Mouse (Mus musculus) neural tube, embryonic 12.5 days (tissue): ENCODE results near the gene Apc2. TPM values are rescaled to one million over a fixed set of nuclear protein-coding genes. Genes with fewer than 3 reads are reported as not detected.

Experiments
- ATAC-seq: fragments of 200-750 bp; cut with Nextera tagmentation; 2 replicates; pipeline ENCODE4 v1.8.0; 2017; ENCODE audit warnings: low read depth, mild to moderate bottlenecking, moderate TSS enrichment, moderate library complexity; ENCODE audit not compliant: low FRiP score
- H3K27ac ChIP-seq: fragments of 300-500 bp; sonication (generic); 2 replicates; pipeline ENCODE4 v1.5.1; 2016
- H3K27me3 ChIP-seq: fragments of 300-500 bp; sonication (generic); replicated peaks from 2 replicates; pipeline ENCODE4 v1.6.1; 2016; ENCODE audit warnings: mild to moderate bottlenecking
- H3K36me3 ChIP-seq: fragments of 300-500 bp; sonication (generic); 2 replicates; pipeline ENCODE4 v1.6.1; 2016; ENCODE audit warnings: mild to moderate bottlenecking
- H3K4me1 ChIP-seq: fragments of 300-500 bp; sonication (generic); 2 replicates; pipeline ENCODE4 v1.6.1; 2016
- H3K4me2 ChIP-seq: fragments of 300-500 bp; sonication (generic); replicated peaks from 2 replicates; pipeline ENCODE4 v1.6.1; 2016; ENCODE audit warnings: mild to moderate bottlenecking
- H3K4me3 ChIP-seq: fragments of 300-500 bp; sonication (generic); 2 replicates; pipeline ENCODE4 v1.5.1; 2016
- H3K9ac ChIP-seq: fragments of 300-500 bp; sonication (generic); 2 replicates; pipeline ENCODE4 v1.6.1; 2016; ENCODE audit warnings: mild to moderate bottlenecking
- H3K9me3 ChIP-seq: fragments of 300-500 bp; sonication (generic); 2 replicates; pipeline ENCODE4 v1.6.1; 2016; ENCODE audit warnings: mild to moderate bottlenecking
- WGBS: fragments of 180-500 bp; shearing (Covaris S2); methylation state at CpG from one replicate; pipeline ENCODE4 v1.1.7; 2016; 5-methylcytosine and 5-hydroxymethylcytosine counted together
- polyA plus RNA-seq: library from polyadenylated mRNA; unstranded; fragments of >200 nt; fragmentation: Nextera tagmentation; extraction: Ambion mirVana; gene quantifications from 2 replicates; pipeline ENCODE4 v1.2.1, GENCODE M21; 2016

Apc2 gene
- polyA plus RNA-seq, 1 experiment from 2014 or later: 175 TPM

DNA sequence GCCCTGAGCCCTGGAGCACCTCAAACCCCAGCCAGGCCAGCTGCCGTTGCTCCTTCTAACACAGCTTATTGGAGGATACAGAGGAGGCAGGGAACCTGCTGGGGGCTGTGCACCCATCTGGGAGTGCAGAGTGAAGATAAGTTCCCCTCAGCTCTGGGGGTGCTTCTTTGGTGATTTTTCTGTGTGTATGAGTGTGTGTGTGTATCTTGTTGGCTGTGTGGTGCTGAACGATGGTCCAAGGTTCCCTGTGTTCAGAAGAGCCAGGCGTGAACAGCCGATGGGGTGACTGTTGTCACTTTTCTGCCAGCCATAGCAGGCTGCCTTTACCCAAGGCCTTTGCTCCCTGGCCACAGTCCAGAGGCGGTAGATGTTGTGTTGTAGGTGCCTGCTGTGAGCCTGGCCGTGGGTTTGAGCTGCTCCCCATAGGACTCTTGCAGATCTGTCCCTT is 25.0 kb upstream of the Apc2 start:
- WGBS: 83% methylated on average over 6 of the region's 6 CpGs
- Histone ChIP-seq H3K9ac (0 out of 2 replicates have a peak overlapping the region, but pooled peaks have one; percentile 18), H3K27me3 (no peaks in the 10 kb centered on the region), H3K4me3 (no peak overlapping the region), H3K27ac (no peak overlapping the region), H3K4me1 (peaks cover 51% of the 10 kb centered on the region), H3K9me3 (no peaks in the 10 kb centered on the region), H3K4me2 (no peak overlapping the region; the same call in 1 of the 2 replicates), H3K36me3 (peaks cover 45% of the 10 kb centered on the region)
- ATAC-seq: no peak

DNA sequence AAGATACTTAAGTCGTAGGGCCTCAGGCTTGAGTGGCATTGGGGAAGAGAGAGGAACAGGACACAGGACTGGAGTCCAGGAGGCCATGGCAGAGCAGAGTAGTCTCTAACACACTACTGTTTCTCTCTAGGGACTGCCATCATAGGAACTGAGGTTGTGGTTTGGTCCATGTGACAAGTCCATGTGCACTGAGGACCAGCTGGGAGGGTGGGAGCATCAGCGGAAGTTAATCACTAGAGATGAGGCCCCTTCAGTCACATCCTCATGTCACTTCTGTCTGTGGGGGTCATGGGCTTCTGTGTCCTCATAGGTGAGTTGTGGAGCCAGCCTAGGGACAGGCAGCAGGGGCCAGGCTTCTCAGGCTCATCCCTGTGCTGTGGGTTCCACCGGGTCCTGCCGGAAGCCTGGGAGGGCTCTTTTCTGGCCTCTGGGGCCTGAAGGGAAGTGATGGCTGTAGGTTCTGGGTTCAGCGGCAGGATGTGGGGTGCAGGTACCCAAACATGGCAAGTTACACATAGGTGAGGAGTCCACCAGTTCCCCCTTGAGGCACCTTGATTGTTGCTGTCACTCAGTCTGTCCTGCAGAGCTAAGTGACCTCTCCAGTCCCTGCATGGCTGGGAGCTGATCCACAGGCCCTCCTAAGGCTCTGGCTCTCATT is 24.5 kb upstream of the Apc2 start:
- 0 out of 2 replicates have a peak overlapping the region, but pooled peaks have one; percentile 18 for H3K9ac ChIP-seq
- no peak for ATAC-seq
- WGBS: 87% methylated on average over 5 of the region's 5 CpGs
- H3K4me1 ChIP-seq: peaks cover 45% of the 10 kb centered on the region
- H3K4me2 ChIP-seq: no peak overlapping the region
- no peaks in the 10 kb centered on the region for H3K27me3 ChIP-seq
- no peak overlapping the region for H3K27ac ChIP-seq
- peaks cover 51% of the 10 kb centered on the region for H3K36me3 ChIP-seq
- H3K4me3 ChIP-seq: no peak overlapping the region
- no peaks in the 10 kb centered on the region for H3K9me3 ChIP-seq

DNA sequence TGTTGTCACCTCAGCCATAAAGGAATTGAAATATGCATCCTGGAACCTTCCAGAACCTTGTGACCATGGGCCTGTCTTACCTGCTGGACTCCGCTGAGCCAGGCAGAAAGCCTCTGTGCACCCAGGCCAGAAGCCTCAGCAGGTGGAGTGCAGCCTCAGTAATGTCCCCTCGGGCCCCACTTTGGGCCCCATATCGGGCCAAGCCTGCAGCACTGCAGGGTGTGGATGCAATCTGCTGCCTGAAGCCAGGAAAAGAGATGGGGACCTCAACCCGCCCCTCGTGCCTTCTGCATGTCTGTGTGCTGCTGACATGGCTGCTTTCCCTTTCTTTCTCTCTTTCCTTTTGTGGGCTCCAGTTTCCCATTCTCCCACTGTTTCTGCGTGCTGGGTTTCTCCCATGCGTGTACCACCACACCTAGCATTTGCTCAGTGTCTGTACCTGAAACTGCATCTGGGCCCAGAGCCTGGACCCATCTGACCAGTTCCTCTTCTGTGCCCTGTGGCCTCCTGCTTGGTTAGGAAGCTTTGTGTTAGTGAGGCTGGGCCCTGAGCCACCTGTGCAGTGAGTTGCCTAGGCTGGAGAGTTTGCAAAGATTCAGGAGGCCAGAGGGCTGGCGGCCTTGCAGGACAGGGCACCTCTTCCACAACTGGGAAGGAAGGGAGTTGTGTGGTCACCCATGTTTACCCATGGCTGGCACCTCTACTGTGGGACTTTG is 23.7 kb upstream of the Apc2 start:
- H3K9ac ChIP-seq: no peak overlapping the region
- ATAC-seq: no peak
- H3K4me1 ChIP-seq: peaks cover 39% of the 10 kb centered on the region
- no peak overlapping the region for H3K4me2 ChIP-seq
- no peak overlapping the region; the same call in 1 of the 2 replicates for H3K4me3 ChIP-seq
- no peaks in the 10 kb centered on the region for H3K9me3 ChIP-seq
- H3K27ac ChIP-seq: no peak overlapping the region
- peaks cover 57% of the 10 kb centered on the region for H3K36me3 ChIP-seq
- no peaks in the 10 kb centered on the region for H3K27me3 ChIP-seq
- 91% methylated on average over 8 of the region's 8 CpGs for WGBS

DNA sequence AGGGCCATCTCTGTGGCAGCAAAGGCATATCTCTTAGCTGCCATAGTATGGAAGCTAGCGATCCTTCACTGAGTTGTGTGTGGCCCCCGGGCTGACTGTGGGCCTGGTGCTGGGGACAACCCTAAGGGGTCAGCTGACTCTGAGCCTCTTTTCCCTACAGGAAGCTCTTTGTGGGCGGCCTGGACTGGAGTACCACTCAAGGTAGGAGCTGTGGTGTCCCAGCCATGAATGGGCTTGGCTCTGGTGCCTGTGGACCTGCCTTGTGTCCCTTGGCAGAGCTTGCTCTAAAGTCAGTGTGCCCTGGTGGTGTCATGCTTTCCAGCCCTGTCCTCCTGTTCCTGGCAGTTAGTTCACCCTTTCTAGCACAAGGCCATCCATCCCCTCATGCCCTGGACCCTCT is 21.9 kb upstream of the Apc2 start:
- Histone ChIP-seq H3K4me1 (peaks cover 21% of the 10 kb centered on the region), H3K27ac (no peak overlapping the region), H3K9me3 (no peaks in the 10 kb centered on the region), H3K4me3 (no peak overlapping the region), H3K27me3 (no peaks in the 10 kb centered on the region), H3K9ac (no peak overlapping the region), H3K36me3 (peaks cover 68% of the 10 kb centered on the region), H3K4me2 (no peak overlapping the region)
- ATAC-seq: no peak
- 87% methylated on average over 3 of the region's 3 CpGs for WGBS

DNA sequence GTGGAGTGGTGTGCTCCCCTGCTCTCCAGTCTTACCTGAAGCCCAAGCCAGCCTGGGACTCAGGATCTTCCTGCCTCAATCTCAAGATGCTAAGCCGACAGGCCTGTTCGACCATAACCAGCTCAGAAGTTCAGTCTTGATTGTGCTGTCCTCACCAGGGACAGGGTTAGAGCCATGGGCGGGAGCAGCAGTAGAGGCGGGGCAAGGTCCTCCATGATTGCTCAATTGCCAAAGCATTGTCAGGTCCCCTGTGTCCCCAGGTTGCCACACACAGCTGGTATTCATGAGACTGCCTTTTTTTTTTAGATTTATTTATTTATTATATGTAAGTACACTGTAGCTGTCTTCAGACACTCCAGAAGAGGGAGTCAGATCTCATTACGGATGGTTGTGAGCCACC is 19.5 kb upstream of the Apc2 start:
- H3K4me3 ChIP-seq: no peak overlapping the region
- H3K4me1 ChIP-seq: peaks cover 15% of the 10 kb centered on the region
- H3K27me3 ChIP-seq: no peaks in the 10 kb centered on the region
- no peak overlapping the region for H3K4me2 ChIP-seq
- no peak overlapping the region for H3K27ac ChIP-seq
- H3K9me3 ChIP-seq: no peaks in the 10 kb centered on the region
- no peak overlapping the region for H3K9ac ChIP-seq
- peaks cover 86% of the 10 kb centered on the region for H3K36me3 ChIP-seq
- 88% methylated on average over 5 of the region's 5 CpGs for WGBS
- ATAC-seq: no peak

DNA sequence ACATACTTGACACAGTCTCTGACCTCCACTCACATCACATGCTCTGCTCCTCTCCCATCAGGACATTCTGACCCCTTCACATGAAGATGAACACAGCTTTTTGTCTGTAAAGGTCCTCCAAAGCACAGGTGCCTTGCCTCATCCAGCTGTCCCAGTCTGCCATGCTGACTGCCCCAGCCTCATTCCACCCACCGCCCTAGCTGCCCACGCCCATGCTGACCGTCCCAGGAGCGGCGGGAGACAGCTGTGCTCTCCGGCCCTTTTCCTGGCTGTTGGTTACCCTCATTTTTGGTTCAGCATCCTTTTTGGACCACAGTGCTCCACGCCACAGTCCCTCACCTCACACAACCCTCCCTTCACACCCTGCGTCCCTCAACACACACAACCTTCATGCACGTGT is 17.4 kb upstream of the Apc2 start:
- no peaks in the 10 kb centered on the region for H3K9me3 ChIP-seq
- peaks cover 13% of the 10 kb centered on the region for H3K4me1 ChIP-seq
- H3K4me2 ChIP-seq: no peak overlapping the region
- no peak overlapping the region for H3K27ac ChIP-seq
- H3K9ac ChIP-seq: no peak overlapping the region
- no peak for ATAC-seq
- H3K4me3 ChIP-seq: no peak overlapping the region
- H3K36me3 ChIP-seq: peaks cover 93% of the 10 kb centered on the region
- no peaks in the 10 kb centered on the region for H3K27me3 ChIP-seq
- WGBS: 96% methylated on average over 9 of the region's 9 CpGs

DNA sequence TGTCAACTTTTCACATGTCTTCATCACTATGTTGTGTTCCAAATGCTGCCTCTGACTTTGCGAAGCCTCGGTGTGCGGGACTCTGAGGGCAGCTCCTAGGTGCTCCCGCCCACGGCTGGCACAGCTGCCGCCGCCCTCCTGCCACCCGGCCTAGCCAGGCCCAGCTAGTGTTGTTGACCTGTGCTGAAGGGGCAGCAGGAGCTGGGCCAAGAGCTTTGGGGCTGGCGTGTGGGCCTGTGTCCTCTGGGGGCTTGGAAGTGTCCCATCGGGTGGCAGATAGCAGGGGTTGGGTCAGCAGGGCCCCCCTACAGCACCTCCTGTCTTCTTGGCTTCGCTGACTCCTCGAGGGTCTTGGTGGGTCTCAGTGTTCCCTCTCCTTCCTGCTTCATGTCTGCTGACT is 16.5 kb upstream of the Apc2 start:
- Histone ChIP-seq H3K4me2 (no peak overlapping the region), H3K9ac (no peak overlapping the region), H3K27ac (no peak overlapping the region), H3K4me1 (peaks cover 13% of the 10 kb centered on the region), H3K36me3 (peaks cover 93% of the 10 kb centered on the region), H3K27me3 (no peaks in the 10 kb centered on the region), H3K4me3 (no peak overlapping the region), H3K9me3 (no peaks in the 10 kb centered on the region)
- 92% methylated on average over 12 of the region's 12 CpGs for WGBS
- no peak for ATAC-seq

DNA sequence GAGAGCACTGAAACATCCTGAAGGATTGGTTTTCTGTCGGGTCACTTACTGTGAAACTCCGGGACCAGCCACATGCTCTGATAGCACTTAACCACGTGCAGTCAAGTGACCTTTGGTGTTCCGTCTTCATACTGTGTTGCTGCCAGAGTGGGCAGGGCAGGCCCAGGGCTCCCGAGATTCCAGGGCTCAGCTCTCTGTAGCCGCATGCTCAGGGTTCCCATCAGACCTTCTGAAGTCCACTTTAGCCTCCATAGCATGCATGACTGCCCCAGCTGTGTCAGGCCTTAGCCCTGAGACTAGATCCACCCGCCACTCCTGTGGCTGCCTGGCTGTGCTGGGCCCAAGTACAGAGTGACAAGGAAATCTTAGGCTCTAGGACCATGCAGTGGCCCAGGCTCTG is 14.5 kb upstream of the Apc2 start:
- no peak overlapping the region for H3K27ac ChIP-seq
- peaks cover 13% of the 10 kb centered on the region for H3K4me1 ChIP-seq
- H3K9me3 ChIP-seq: no peaks in the 10 kb centered on the region
- peaks cover 95% of the 10 kb centered on the region for H3K36me3 ChIP-seq
- WGBS: 86% methylated on average over 7 of the region's 7 CpGs
- H3K27me3 ChIP-seq: no peaks in the 10 kb centered on the region
- H3K9ac ChIP-seq: no peak overlapping the region
- no peak overlapping the region; the same call in 1 of the 2 replicates for H3K4me2 ChIP-seq
- H3K4me3 ChIP-seq: no peak overlapping the region
- ATAC-seq: no peak

DNA sequence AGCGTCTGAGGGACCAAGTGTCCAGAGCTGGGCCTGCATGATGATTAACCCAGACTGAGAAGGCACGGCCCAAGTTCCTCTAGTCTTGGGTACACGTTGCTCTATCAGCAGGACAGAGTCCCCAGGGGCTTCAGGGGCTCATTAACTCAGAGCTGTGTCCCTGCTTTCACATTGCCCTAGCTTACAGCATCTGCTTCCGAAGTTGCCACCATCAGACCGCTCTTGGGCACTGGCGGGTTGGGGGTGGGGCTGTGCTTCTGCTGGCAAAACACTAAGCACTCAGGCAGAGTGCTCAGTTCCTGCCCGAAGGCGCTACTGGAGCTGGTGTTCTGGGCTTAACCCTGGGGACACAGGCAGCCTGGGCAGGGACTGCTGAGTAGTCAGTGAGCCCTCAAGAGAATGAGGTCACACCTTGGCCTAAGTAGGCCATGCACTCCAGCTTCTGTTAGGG is 13.8 kb upstream of the Apc2 start:
- H3K4me2 ChIP-seq: no peak overlapping the region
- no peak overlapping the region for H3K9ac ChIP-seq
- peaks cover 13% of the 10 kb centered on the region for H3K4me1 ChIP-seq
- no peaks in the 10 kb centered on the region for H3K9me3 ChIP-seq
- peak; percentile 54; the same call in 1 of the 2 replicates for ATAC-seq
- H3K27me3 ChIP-seq: no peaks in the 10 kb centered on the region
- WGBS: 63% methylated on average over 8 of the region's 8 CpGs
- H3K4me3 ChIP-seq: no peak overlapping the region
- peaks cover 95% of the 10 kb centered on the region for H3K36me3 ChIP-seq
- no peak overlapping the region for H3K27ac ChIP-seq

DNA sequence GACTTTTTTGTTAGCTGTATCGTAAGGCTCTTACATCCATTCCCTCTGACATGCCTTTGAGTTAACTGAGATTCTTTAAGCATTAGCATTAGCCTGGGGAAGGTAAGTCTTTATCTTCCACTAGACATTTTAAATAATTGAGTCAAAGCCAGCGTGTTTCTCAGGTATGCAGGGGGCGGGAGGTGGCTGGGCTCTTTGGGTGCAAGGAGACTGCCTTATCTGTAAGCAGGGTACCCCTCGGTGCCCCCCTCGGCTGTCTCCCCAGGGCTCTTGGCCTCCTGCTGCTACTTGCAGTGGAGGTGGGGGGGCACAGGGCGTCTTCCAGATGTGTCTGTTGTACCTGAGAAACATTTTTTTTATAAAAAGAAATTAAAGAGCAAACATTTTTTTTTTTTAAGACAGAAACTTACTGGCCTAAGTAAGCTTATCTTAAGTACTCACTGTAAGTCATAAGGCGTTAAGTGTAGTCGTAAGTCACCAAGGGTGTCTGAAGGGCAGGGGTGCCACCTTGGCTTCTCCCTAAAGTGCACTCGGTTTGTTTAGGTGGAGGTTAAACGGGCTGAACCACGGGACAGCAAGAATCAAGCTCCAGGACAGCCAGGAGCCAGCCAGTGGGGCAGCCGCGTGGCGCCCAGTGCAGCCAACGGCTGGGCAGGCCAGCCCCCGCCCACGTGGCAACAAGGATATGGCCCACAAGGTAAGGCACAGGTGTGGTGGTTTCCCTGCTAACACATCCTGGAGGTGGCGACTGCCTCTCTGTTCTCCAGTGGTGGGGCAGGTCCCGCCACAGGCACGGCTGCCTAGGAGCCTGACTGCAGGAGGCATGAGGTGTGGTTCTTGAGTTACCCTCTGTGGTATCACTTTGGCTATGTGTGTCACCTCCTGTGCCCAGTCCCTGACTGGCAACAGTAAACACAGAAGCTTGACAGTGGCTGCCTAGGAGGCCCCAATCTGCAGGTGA is 13.0 kb upstream of the Apc2 start:
- no peak for ATAC-seq
- peaks cover 95% of the 10 kb centered on the region for H3K36me3 ChIP-seq
- 92% methylated on average over 20 of the region's 20 CpGs for WGBS
- H3K9ac ChIP-seq: no peak overlapping the region
- no peak overlapping the region for H3K27ac ChIP-seq
- H3K4me1 ChIP-seq: peaks cover 13% of the 10 kb centered on the region
- no peak overlapping the region for H3K4me3 ChIP-seq
- H3K9me3 ChIP-seq: no peaks in the 10 kb centered on the region
- no peak overlapping the region for H3K4me2 ChIP-seq
- no peaks in the 10 kb centered on the region for H3K27me3 ChIP-seq

DNA sequence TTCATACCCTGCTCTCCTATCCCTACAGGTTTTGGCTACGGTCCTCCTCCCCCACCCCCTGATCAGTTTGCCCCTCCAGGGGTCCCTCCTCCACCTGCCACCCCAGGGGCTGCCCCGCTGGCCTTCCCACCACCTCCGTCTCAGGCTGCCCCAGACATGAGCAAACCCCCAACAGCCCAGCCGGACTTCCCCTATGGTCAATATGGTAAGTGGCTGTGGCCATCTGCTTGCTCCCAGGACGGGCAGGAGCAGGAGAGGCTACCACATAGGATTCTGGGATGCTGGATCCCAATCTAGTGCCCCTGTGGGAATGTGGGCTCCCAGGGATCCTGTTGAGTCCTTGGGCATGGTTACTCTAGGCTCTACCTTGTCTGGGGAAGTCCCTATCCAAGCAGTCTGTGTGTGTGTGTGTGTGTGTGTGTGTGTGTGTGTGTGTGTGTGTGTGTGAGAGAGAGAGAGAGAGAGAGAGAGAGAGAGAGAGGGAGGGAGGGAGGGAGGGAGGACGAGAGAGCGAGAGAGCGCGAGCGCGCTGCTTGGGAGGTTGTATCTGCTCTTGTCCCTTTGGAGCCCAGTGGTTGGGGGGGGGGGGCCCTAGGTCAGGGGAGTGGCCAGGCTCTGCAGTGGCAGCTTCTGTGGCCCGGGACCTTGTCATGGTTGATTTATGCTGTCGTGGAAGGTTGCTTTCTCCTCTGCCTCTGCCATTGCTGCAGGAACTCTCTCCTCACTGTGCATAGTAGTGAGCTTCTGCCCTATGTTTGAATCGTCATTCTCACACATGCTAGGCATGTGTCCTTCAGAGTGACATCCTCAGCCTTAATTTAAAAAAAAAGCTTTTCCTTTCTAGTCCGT is 10.3 kb upstream of the Apc2 start:
- Histone ChIP-seq H3K4me1 (peaks cover 13% of the 10 kb centered on the region), H3K27ac (no peak overlapping the region), H3K9ac (0 out of 2 replicates have a peak overlapping the region, but pooled peaks have one; percentile 13), H3K4me2 (no peak overlapping the region), H3K4me3 (no peak overlapping the region), H3K36me3 (peaks cover 81% of the 10 kb centered on the region), H3K27me3 (no peaks in the 10 kb centered on the region), H3K9me3 (no peaks in the 10 kb centered on the region)
- 71% methylated on average over 9 of the region's 15 CpGs for WGBS
- no peak for ATAC-seq
